Mouse (Mus musculus): ENCODE data around the gene Rpl23. TPM values are rescaled to one million over a fixed set of nuclear protein-coding genes. Genes with fewer than 3 reads are reported as not detected.

The Rpl23 gene
- polyA plus RNA-seq, 2 experiments: 484 to 502 TPM

- H3K36me3 ChIP-seq (replicated peaks; ENCODE audit: control insufficient read depth, insufficient read depth, low read depth): no peaks in the 10 kb centered on the region
- H3K27ac ChIP-seq: no peak overlapping the region
- H3K27me3 ChIP-seq (ENCODE audit: control insufficient read depth, insufficient read depth, low read length): no peaks in the 10 kb centered on the region
- TF ChIP-seq CTCF (IDR thresholded peaks at IDR 0.05; ENCODE audit: low read depth) (no peak), EP300 (IDR thresholded peaks at IDR 0.05; ENCODE audit: low read depth) (no peak)
- peaks cover 0 to 12% of the 10 kb centered on the region in 2 experiments; a peak in 2 of 4 replicates for H3K4me1 ChIP-seq (replicated peaks; ENCODE audit: control insufficient read depth in 2 of 2, insufficient read depth in 2 of 2, low read length in 1 of 2)
- WGBS (ENCODE audit: insufficient replicate concordance): 70% methylated on average over 6 of the region's 6 CpGs
- no peak for DNase-seq (ENCODE audit: low read depth in 3 of 3, low spot score in 3 of 3)
- H3K4me3 ChIP-seq (ENCODE audit: insufficient read depth in 1 of 2, low read depth in 2 of 2, low read length in 2 of 2): no peak overlapping the region
- no peak overlapping the region for H3K9ac ChIP-seq (replicated peaks)
- ATAC-seq (ENCODE audit: insufficient read depth): no peak
- H3K9me3 ChIP-seq (ENCODE audit: control insufficient read depth, low read length): no peaks in the 10 kb centered on the region
- no peak overlapping the region for H3K4me2 ChIP-seq (ENCODE audit: low read depth)
Measured at GRCm38 (mm10) chr11:97827654-97828053, 45.4 kb upstream of the Rpl23 start.

GRCm38 (mm10) chr11:97826414-97826813, 44.2 kb upstream of the Rpl23 start:
- ATAC-seq (ENCODE audit: insufficient read depth) (no peak), DNase-seq (ENCODE audit: low read depth in 3 of 3, low spot score in 3 of 3) (no peak)
- Histone ChIP-seq H3K27me3 (ENCODE audit: control insufficient read depth, insufficient read depth, low read length) (no peaks in the 10 kb centered on the region), H3K4me3 (ENCODE audit: insufficient read depth in 1 of 2, low read depth in 2 of 2, low read length in 2 of 2) (no peak overlapping the region), H3K9me3 (ENCODE audit: control insufficient read depth, low read length) (no peaks in the 10 kb centered on the region), H3K9ac (replicated peaks) (no peak overlapping the region), H3K4me2 (ENCODE audit: low read depth) (no peak overlapping the region), H3K4me1 (replicated peaks; ENCODE audit: control insufficient read depth in 2 of 2, insufficient read depth in 2 of 2, low read length in 1 of 2) (peaks cover 0 to 17% of the 10 kb centered on the region in 2 experiments; a peak in 2 of 4 replicates), H3K27ac (no peak overlapping the region), H3K36me3 (replicated peaks; ENCODE audit: control insufficient read depth, insufficient read depth, low read depth) (no peaks in the 10 kb centered on the region)
- WGBS (ENCODE audit: insufficient replicate concordance): 26% methylated on average over 7 of the region's 7 CpGs
- no peak for TF ChIP-seq CTCF (IDR thresholded peaks at IDR 0.05; ENCODE audit: low read depth)
- no peak for TF ChIP-seq EP300 (IDR thresholded peaks at IDR 0.05; ENCODE audit: low read depth)

- Histone ChIP-seq H3K4me1 (replicated peaks; ENCODE audit: control insufficient read depth in 2 of 2, insufficient read depth in 2 of 2, low read length in 1 of 2) (peaks cover 0 to 21% of the 10 kb centered on the region in 2 experiments; a peak in 3 of 4 replicates), H3K9ac (replicated peaks) (no peak overlapping the region), H3K27me3 (ENCODE audit: control insufficient read depth, insufficient read depth, low read length) (no peaks in the 10 kb centered on the region), H3K4me3 (ENCODE audit: insufficient read depth in 1 of 2, low read depth in 2 of 2, low read length in 2 of 2) (no peak overlapping the region), H3K36me3 (replicated peaks; ENCODE audit: control insufficient read depth, insufficient read depth, low read depth) (no peaks in the 10 kb centered on the region), H3K9me3 (ENCODE audit: control insufficient read depth, low read length) (no peaks in the 10 kb centered on the region), H3K27ac (no peak overlapping the region), H3K4me2 (ENCODE audit: low read depth) (no peak overlapping the region)
- WGBS (ENCODE audit: insufficient replicate concordance): 36% methylated on average over 9 of the region's 9 CpGs
- TF ChIP-seq EP300 (IDR thresholded peaks at IDR 0.05; ENCODE audit: low read depth): no peak
- no peak for TF ChIP-seq CTCF (IDR thresholded peaks at IDR 0.05; ENCODE audit: low read depth)
- ATAC-seq (ENCODE audit: insufficient read depth): no peak
- DNase-seq (ENCODE audit: low read depth in 3 of 3, low spot score in 3 of 3): no peak
Measured at GRCm38 (mm10) chr11:97825971-97826370, 43.7 kb upstream of the Rpl23 start.

GRCm38 (mm10) chr11:97825295-97825694, 43.1 kb upstream of the Rpl23 start:
- WGBS (ENCODE audit: insufficient replicate concordance): 63% methylated on average over 10 of the region's 10 CpGs
- TF ChIP-seq EP300 (IDR thresholded peaks at IDR 0.05; ENCODE audit: low read depth) (no peak), CTCF (IDR thresholded peaks at IDR 0.05; ENCODE audit: low read depth) (no peak)
- H3K27ac ChIP-seq: no peak overlapping the region
- no peak for DNase-seq (ENCODE audit: low read depth in 3 of 3, low spot score in 3 of 3)
- ATAC-seq (ENCODE audit: insufficient read depth): no peak
- no peak overlapping the region for H3K9ac ChIP-seq (replicated peaks)
- H3K9me3 ChIP-seq (ENCODE audit: control insufficient read depth, low read length): no peaks in the 10 kb centered on the region
- H3K4me3 ChIP-seq (ENCODE audit: insufficient read depth in 1 of 2, low read depth in 2 of 2, low read length in 2 of 2): no peak overlapping the region
- no peaks in the 10 kb centered on the region for H3K36me3 ChIP-seq (replicated peaks; ENCODE audit: control insufficient read depth, insufficient read depth, low read depth)
- H3K4me1 ChIP-seq (replicated peaks; ENCODE audit: control insufficient read depth in 2 of 2, insufficient read depth in 2 of 2, low read length in 1 of 2): peaks cover 0 to 18% of the 10 kb centered on the region in 2 experiments; a peak in 3 of 4 replicates
- H3K27me3 ChIP-seq (ENCODE audit: control insufficient read depth, insufficient read depth, low read length): no peaks in the 10 kb centered on the region
- H3K4me2 ChIP-seq (ENCODE audit: low read depth): no peak overlapping the region

- no peak for ATAC-seq (ENCODE audit: insufficient read depth)
- no peak for TF ChIP-seq CTCF (IDR thresholded peaks at IDR 0.05; ENCODE audit: low read depth)
- TF ChIP-seq EP300 (IDR thresholded peaks at IDR 0.05; ENCODE audit: low read depth): no peak
- H3K4me1 ChIP-seq (replicated peaks; ENCODE audit: control insufficient read depth in 2 of 2, insufficient read depth in 2 of 2, low read length in 1 of 2): peaks cover 0 to 19% of the 10 kb centered on the region in 2 experiments; a peak in 3 of 4 replicates
Measured at GRCm38 (mm10) chr11:97824895-97825294, 42.7 kb upstream of the Rpl23 start.

More at GRCm38 (mm10) chr11:97824895-97825294, 42.7 kb upstream of the Rpl23 start:
- 54% methylated on average over 6 of the region's 6 CpGs for WGBS (ENCODE audit: insufficient replicate concordance)
- Histone ChIP-seq H3K27ac (no peak overlapping the region), H3K4me3 (ENCODE audit: insufficient read depth in 1 of 2, low read depth in 2 of 2, low read length in 2 of 2) (no peak overlapping the region), H3K36me3 (replicated peaks; ENCODE audit: control insufficient read depth, insufficient read depth, low read depth) (no peaks in the 10 kb centered on the region), H3K4me2 (ENCODE audit: low read depth) (no peak overlapping the region), H3K9me3 (ENCODE audit: control insufficient read depth, low read length) (no peaks in the 10 kb centered on the region), H3K27me3 (ENCODE audit: control insufficient read depth, insufficient read depth, low read length) (no peaks in the 10 kb centered on the region), H3K9ac (replicated peaks) (no peak overlapping the region)
- DNase-seq (ENCODE audit: low read depth in 3 of 3, low spot score in 3 of 3): no peak

All from liver, embryonic 14.5 days (tissue).